9 mouse cellular contexts compared by ENCODE assay signal in genomic region chr4:145017745-145018144, GRCm38 (mm10).
A peak's percentile ranks its signal among the peaks of the same experiment; 100 is the strongest.
DNase-seq lines count a peak whose midpoint lies in the region; ATAC-seq and TF ChIP-seq lines count a peak whose summit lies in the region.
"Had no signal": no experiment of that assay in that cellular context is flagged by ENCODE, and none has a peak within 500 bp of the region (broad histone marks: within the 10 kb centered on the region; RNA-seq: fewer than 3 reads in every experiment).

No protein-coding gene starts in this region.

- WGBS in lung, embryonic 14.5 days, result 45% methylated on average over 2 of the region's 2 CpGs
- WGBS in forebrain, embryonic 11.5 days, result 82% methylated on average over 2 of the region's 2 CpGs

- H3K27me3 ChIP-seq in lung, embryonic 14.5 days (ENCODE audit: insufficient read depth, low read length), result no peaks in the 10 kb centered on the region
- no peaks in the 10 kb centered on the region for H3K27me3 ChIP-seq in forebrain, embryonic 11.5 days (ENCODE audit: control insufficient read depth, insufficient read depth, low read length)
- H3K27me3 ChIP-seq: embryonic facial prominence, embryonic 15.5 days had no signal

- no peak overlapping the region for H3K4me3 ChIP-seq in layer of hippocampus, adult 2 months
- no peak overlapping the region for H3K4me3 ChIP-seq in lung, embryonic 14.5 days (ENCODE audit: low read depth, low read length)
- H3K4me3 ChIP-seq in forebrain, embryonic 11.5 days (ENCODE audit: low read depth, low read length), result no peak overlapping the region
- H3K4me3 ChIP-seq: embryonic facial prominence, embryonic 15.5 days had no signal

- intact Hi-C loops in heart, postnatal 25 days (cut with DNase I), result loop anchor here (5.0 kb wide), 1 partner anchor 35 kb away; no protein-coding TSS in a partner anchor

- peaks cover 7% of the 10 kb centered on the region; the same call in 1 of the 2 replicates for H3K4me1 ChIP-seq in lung, embryonic 14.5 days (ENCODE audit: insufficient read depth)
- no peaks in the 10 kb centered on the region for H3K4me1 ChIP-seq in forebrain, embryonic 11.5 days (replicated peaks; ENCODE audit: control insufficient read depth, insufficient read depth, low read length)

- no peaks in the 10 kb centered on the region for H3K9me3 ChIP-seq in lung, embryonic 14.5 days (ENCODE audit: low read depth, low read length)
- no peaks in the 10 kb centered on the region for H3K9me3 ChIP-seq in forebrain, embryonic 11.5 days (ENCODE audit: control insufficient read depth, low read length)
- H3K9me3 ChIP-seq: embryonic facial prominence, embryonic 15.5 days had no signal

- H3K36me3 ChIP-seq in lung, embryonic 14.5 days (ENCODE audit: insufficient read depth), result peaks cover 17% of the 10 kb centered on the region
- H3K36me3 ChIP-seq in forebrain, embryonic 11.5 days (ENCODE audit: control insufficient read depth, insufficient read depth, low read length), result no peaks in the 10 kb centered on the region; the same call in 1 of the 2 replicates

- no peak for TF ChIP-seq CTCF in layer of hippocampus, adult 2 months (conservative IDR thresholded peaks at IDR 0.05)
- no peak for TF ChIP-seq CTCF in lung, embryonic 14.5 days (IDR thresholded peaks at IDR 0.05; ENCODE audit: low read depth)

- no peak for DNase-seq in layer of hippocampus, adult 2 months (ENCODE audit: low spot score in 2 of 2)
- DNase-seq in layer of hippocampus, adult 18-20 months (ENCODE audit: low spot score in 2 of 2), result no peak
- peak; percentile 44 for DNase-seq in adrenal gland, postnatal 25 days
- peak; percentile 57 for DNase-seq in heart, postnatal 25 days (ENCODE audit: low spot score)
- peak; percentile 69 for DNase-seq in lung, embryonic 14.5 days
- DNase-seq in urinary bladder, adult 2 months (ENCODE audit: low spot score), result no peak
- no peak for DNase-seq in forebrain, embryonic 11.5 days (ENCODE audit: low spot score)

- ATAC-seq in lung, embryonic 14.5 days (ENCODE audit: insufficient read depth), result peak; percentile 59
- ATAC-seq in frontal cortex, adult (ENCODE audit: low TSS enrichment), result no peak
- ATAC-seq in forebrain, embryonic 11.5 days (replicated peaks; ENCODE audit: low FRiP score), result no peak

- H3K9ac ChIP-seq in lung, embryonic 14.5 days, result no peak overlapping the region
- no peak overlapping the region for H3K9ac ChIP-seq in forebrain, embryonic 11.5 days (ENCODE audit: low read length)
- H3K9ac ChIP-seq: embryonic facial prominence, embryonic 15.5 days had no signal

- H3K4me2 ChIP-seq in lung, embryonic 14.5 days, result no peak overlapping the region
- no peak overlapping the region for H3K4me2 ChIP-seq in forebrain, embryonic 11.5 days (ENCODE audit: low read depth, low read length, severe bottlenecking)
- H3K4me2 ChIP-seq: embryonic facial prominence, embryonic 15.5 days had no signal

- peak overlapping the region; percentile 16; the same call in 1 of the 2 replicates for H3K27ac ChIP-seq in layer of hippocampus, adult 2 months
- no peak overlapping the region for H3K27ac ChIP-seq in lung, embryonic 14.5 days (ENCODE audit: low read depth)
- H3K27ac ChIP-seq in forebrain, embryonic 11.5 days (ENCODE audit: low read depth, low read length), result no peak overlapping the region
- H3K27ac ChIP-seq: embryonic facial prominence, embryonic 15.5 days had no signal

Comparison
In these comparisons a context has a peak if more than half of its experiments do, and no peak if none do; other contexts are left out.
1. DNase-seq: peak in adrenal gland, postnatal 25 days (single experiment), heart, postnatal 25 days (single experiment) and lung, embryonic 14.5 days (single experiment); none in layer of hippocampus, adult 2 months (0 of 2), layer of hippocampus, adult 18-20 months (0 of 2), urinary bladder, adult 2 months (single experiment) and forebrain, embryonic 11.5 days (single experiment).